Mouse (Mus musculus) heart, embryonic 11.5 days (tissue): ENCODE measurements around the gene Bbx. TPM values are rescaled to one million over a fixed set of nuclear protein-coding genes. Genes with fewer than 3 reads are reported as not detected.

Source experiments
- ATAC-seq: fragments of 200-750 bp; cut with Nextera tagmentation; replicated peaks from 2 replicates; pipeline ENCODE4 v1.8.0; 2017; ENCODE audit warnings: moderate library complexity; ENCODE audit not compliant: insufficient number of reproducible peaks, low FRiP score, low TSS enrichment
- H3K27ac ChIP-seq: fragments of 300-500 bp; sonication (generic); 2 replicates; pipeline ENCODE4 v1.5.1; 2014; ENCODE audit warnings: mild to moderate bottlenecking, low read depth, low read length
- H3K27me3 ChIP-seq: fragments of 300-500 bp; sonication (generic); 2 replicates; pipeline ENCODE4 v1.6.1; 2014; ENCODE audit warnings: mild to moderate bottlenecking, low read length, mixed read lengths; ENCODE audit not compliant: control insufficient read depth, insufficient read depth
- H3K36me3 ChIP-seq: fragments of 300-500 bp; sonication (generic); 2 replicates; pipeline ENCODE4 v1.6.1; 2014; ENCODE audit warnings: mild to moderate bottlenecking, low read length, moderate library complexity, mixed read lengths; ENCODE audit not compliant: control insufficient read depth, insufficient read depth
- H3K4me1 ChIP-seq: fragments of 300-500 bp; sonication (generic); 2 replicates; pipeline ENCODE4 v1.6.1; 2014; ENCODE audit warnings: low read length; ENCODE audit not compliant: control insufficient read depth, insufficient read depth
- H3K4me2 ChIP-seq: fragments of 300-500 bp; sonication (generic); 2 replicates; pipeline ENCODE4 v1.6.1; 2014; ENCODE audit warnings: mild to moderate bottlenecking, moderate library complexity
- H3K4me3 ChIP-seq: fragments of 300-500 bp; sonication (generic); 2 replicates; pipeline ENCODE4 v1.5.1; 2014; ENCODE audit warnings: low read depth, low read length
- H3K9ac ChIP-seq: fragments of 300-500 bp; sonication (generic); 2 replicates; pipeline ENCODE4 v1.6.1; 2014; ENCODE audit warnings: mild to moderate bottlenecking, low read depth, low read length, moderate library complexity
- H3K9me3 ChIP-seq: fragments of 300-500 bp; sonication (generic); replicated peaks from 2 replicates; pipeline ENCODE4 v1.6.1; 2016; ENCODE audit warnings: low read length; ENCODE audit not compliant: control insufficient read depth
- WGBS: fragments of 180-500 bp; shearing (Covaris S2); extraction: QIAGEN DNeasy Blood & Tissue Kit; methylation state at CpG from one replicate; pipeline ENCODE4 v1.1.7; 2014; ENCODE audit not compliant: insufficient replicate concordance; 5-methylcytosine and 5-hydroxymethylcytosine counted together
- polyA plus RNA-seq: library from polyadenylated mRNA; unstranded; fragments of >200 nt; fragmentation: Nextera tagmentation; extraction: Ambion mirVana; gene quantifications from 2 replicates; pipeline ENCODE4 v1.2.1, GENCODE M21; 2014

Gene Bbx
- polyA plus RNA-seq, 1 experiment from 2014 or later, result 40.2 TPM

- no peak overlapping the region for H3K9ac ChIP-seq
- 65% methylated on average over 5 of the region's 5 CpGs for WGBS
- no peaks in the 10 kb centered on the region for H3K4me1 ChIP-seq
- H3K4me2 ChIP-seq, result no peak overlapping the region
- H3K36me3 ChIP-seq, result no peaks in the 10 kb centered on the region
- ATAC-seq, result no peak
- no peak overlapping the region for H3K4me3 ChIP-seq
- H3K27me3 ChIP-seq, result no peaks in the 10 kb centered on the region
- no peak overlapping the region for H3K27ac ChIP-seq
- no peaks in the 10 kb centered on the region for H3K9me3 ChIP-seq
Measured at GRCm38 (mm10) chr16:50254522-50255159, 177.5 kb downstream of the Bbx start.

- H3K4me2 ChIP-seq, result no peak overlapping the region
- H3K4me3 ChIP-seq, result no peak overlapping the region
- H3K4me1 ChIP-seq, result no peaks in the 10 kb centered on the region
- H3K27ac ChIP-seq, result no peak overlapping the region
- ATAC-seq, result no peak
- no peak overlapping the region for H3K9ac ChIP-seq
- WGBS, result 70% methylated on average over 6 of the region's 6 CpGs
- H3K36me3 ChIP-seq, result no peaks in the 10 kb centered on the region
- no peaks in the 10 kb centered on the region for H3K9me3 ChIP-seq
- no peaks in the 10 kb centered on the region for H3K27me3 ChIP-seq
Measured at GRCm38 (mm10) chr16:50251417-50251975, 180.7 kb downstream of the Bbx start.

GRCm38 (mm10) chr16:50250469-50250868 is 181.7 kb downstream of the Bbx start:
- Histone ChIP-seq H3K9me3 (no peaks in the 10 kb centered on the region), H3K4me3 (no peak overlapping the region), H3K4me1 (no peaks in the 10 kb centered on the region), H3K4me2 (no peak overlapping the region), H3K27ac (no peak overlapping the region), H3K9ac (no peak overlapping the region), H3K27me3 (no peaks in the 10 kb centered on the region), H3K36me3 (no peaks in the 10 kb centered on the region)
- no peak for ATAC-seq
- WGBS, result 85% methylated on average over 5 of the region's 5 CpGs

GRCm38 (mm10) chr16:50249036-50249435 is 183.2 kb downstream of the Bbx start:
- Histone ChIP-seq H3K4me2 (no peak overlapping the region), H3K4me1 (no peaks in the 10 kb centered on the region), H3K9me3 (no peaks in the 10 kb centered on the region), H3K36me3 (no peaks in the 10 kb centered on the region), H3K4me3 (no peak overlapping the region), H3K27ac (no peak overlapping the region), H3K27me3 (no peaks in the 10 kb centered on the region), H3K9ac (no peak overlapping the region)
- no peak for ATAC-seq
- 82% methylated on average over 3 of the region's 3 CpGs for WGBS

GRCm38 (mm10) chr16:50242444-50242843 is 189.7 kb downstream of the Bbx start:
- no peaks in the 10 kb centered on the region for H3K27me3 ChIP-seq
- no peaks in the 10 kb centered on the region for H3K4me1 ChIP-seq
- no peak for ATAC-seq
- H3K9ac ChIP-seq, result no peak overlapping the region
- no peak overlapping the region for H3K4me3 ChIP-seq
- no peak overlapping the region for H3K4me2 ChIP-seq
- no peaks in the 10 kb centered on the region for H3K36me3 ChIP-seq
- no peak overlapping the region for H3K27ac ChIP-seq
- WGBS, result 71% methylated on average over 4 of the region's 4 CpGs
- H3K9me3 ChIP-seq, result no peaks in the 10 kb centered on the region

GRCm38 (mm10) chr16:50241604-50242003 is 190.6 kb downstream of the Bbx start:
- H3K4me2 ChIP-seq, result no peak overlapping the region
- no peaks in the 10 kb centered on the region for H3K4me1 ChIP-seq
- H3K36me3 ChIP-seq, result no peaks in the 10 kb centered on the region
- H3K27ac ChIP-seq, result no peak overlapping the region
- no peaks in the 10 kb centered on the region for H3K9me3 ChIP-seq
- no peak for ATAC-seq
- H3K27me3 ChIP-seq, result no peaks in the 10 kb centered on the region
- H3K9ac ChIP-seq, result no peak overlapping the region
- H3K4me3 ChIP-seq, result no peak overlapping the region
- WGBS, result 90% methylated on average over 3 of the region's 3 CpGs

- no peak overlapping the region for H3K27ac ChIP-seq
- no peak overlapping the region for H3K4me3 ChIP-seq
- no peaks in the 10 kb centered on the region for H3K36me3 ChIP-seq
- H3K4me1 ChIP-seq, result no peaks in the 10 kb centered on the region
- no peaks in the 10 kb centered on the region for H3K27me3 ChIP-seq
- no peaks in the 10 kb centered on the region for H3K9me3 ChIP-seq
- WGBS, result 62% methylated on average over 3 of the region's 3 CpGs
- no peak for ATAC-seq
- no peak overlapping the region for H3K4me2 ChIP-seq
- no peak overlapping the region for H3K9ac ChIP-seq
Measured at GRCm38 (mm10) chr16:50235231-50235630, 197.0 kb downstream of the Bbx start.

GRCm38 (mm10) chr16:50230624-50231023 is 201.6 kb downstream of the Bbx start:
- H3K36me3 ChIP-seq, result no peaks in the 10 kb centered on the region
- no peak overlapping the region for H3K27ac ChIP-seq
- no peak for ATAC-seq
- WGBS, result 90% methylated on average over 2 of the region's 2 CpGs
- no peaks in the 10 kb centered on the region for H3K9me3 ChIP-seq
- no peaks in the 10 kb centered on the region; the same call in 1 of the 2 replicates for H3K4me1 ChIP-seq
- no peak overlapping the region for H3K9ac ChIP-seq
- H3K4me3 ChIP-seq, result no peak overlapping the region
- no peak overlapping the region for H3K4me2 ChIP-seq
- H3K27me3 ChIP-seq, result no peaks in the 10 kb centered on the region

- no peak overlapping the region for H3K4me3 ChIP-seq
- no peak for ATAC-seq
- no peak overlapping the region for H3K9ac ChIP-seq
- H3K27me3 ChIP-seq, result no peaks in the 10 kb centered on the region
- no peak overlapping the region for H3K27ac ChIP-seq
- H3K9me3 ChIP-seq, result no peaks in the 10 kb centered on the region
- H3K4me1 ChIP-seq, result no peaks in the 10 kb centered on the region; the same call in 1 of the 2 replicates
- 85% methylated on average over 1 of the region's 1 CpGs for WGBS
- no peaks in the 10 kb centered on the region for H3K36me3 ChIP-seq
- H3K4me2 ChIP-seq, result no peak overlapping the region
Measured at GRCm38 (mm10) chr16:50228833-50229232, 203.4 kb downstream of the Bbx start.
